Mouse (Mus musculus): ENCODE results near the gene Tln2. TPM values are rescaled to one million over a fixed set of nuclear protein-coding genes. Genes with fewer than 3 reads are reported as not detected.

Gene Tln2
- polyA plus RNA-seq, 1 experiment from 2014 or later: 28.6 TPM

GRCm38 (mm10) chr9:67384028-67384590, 175.4 kb downstream of the Tln2 start:
- no peak overlapping the region for H3K9ac ChIP-seq
- no peak overlapping the region for H3K27ac ChIP-seq
- no peak overlapping the region for H3K4me3 ChIP-seq
- H3K4me1 ChIP-seq: no peaks in the 10 kb centered on the region
- H3K27me3 ChIP-seq: no peaks in the 10 kb centered on the region
- ATAC-seq (ENCODE audit: insufficient number of reproducible peaks, low FRiP score, low TSS enrichment, low read depth): no peak
- no peaks in the 10 kb centered on the region for H3K36me3 ChIP-seq
- no peaks in the 10 kb centered on the region for H3K9me3 ChIP-seq
- WGBS: 83% methylated on average over 9 of the region's 9 CpGs
- H3K4me2 ChIP-seq: no peak overlapping the region

DNA sequence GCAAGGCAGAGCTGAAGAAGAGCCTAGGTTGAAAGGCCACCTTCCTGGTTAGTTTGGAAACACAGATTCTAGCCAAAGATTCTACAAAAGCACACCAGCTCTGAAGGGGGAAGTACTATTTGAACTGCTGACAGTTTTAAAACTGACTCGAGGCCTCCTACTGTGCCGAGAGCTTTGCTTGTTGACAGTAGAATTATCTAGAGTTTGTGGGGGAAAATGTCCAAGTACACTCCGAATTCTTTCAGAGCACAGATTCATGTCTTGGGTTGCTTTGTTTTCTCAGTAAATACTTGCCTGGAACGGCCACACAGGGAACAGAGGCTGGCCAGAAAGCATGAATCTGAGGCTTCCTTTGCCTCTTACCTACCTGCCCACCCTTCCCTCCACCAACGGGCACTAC, 179.4 kb downstream of the Tln2 start:
- H3K9me3 ChIP-seq: no peaks in the 10 kb centered on the region
- no peak overlapping the region for H3K27ac ChIP-seq
- no peak for ATAC-seq (ENCODE audit: insufficient number of reproducible peaks, low FRiP score, low TSS enrichment, low read depth)
- no peaks in the 10 kb centered on the region for H3K4me1 ChIP-seq
- H3K4me3 ChIP-seq: no peak overlapping the region
- no peaks in the 10 kb centered on the region for H3K27me3 ChIP-seq
- H3K4me2 ChIP-seq: no peak overlapping the region
- H3K9ac ChIP-seq: no peak overlapping the region
- WGBS: 53% methylated on average over 5 of the region's 5 CpGs
- no peaks in the 10 kb centered on the region for H3K36me3 ChIP-seq

- Histone ChIP-seq H3K4me2 (no peak overlapping the region), H3K4me1 (no peaks in the 10 kb centered on the region), H3K9ac (no peak overlapping the region), H3K27me3 (no peaks in the 10 kb centered on the region), H3K4me3 (no peak overlapping the region), H3K36me3 (no peaks in the 10 kb centered on the region), H3K9me3 (no peaks in the 10 kb centered on the region), H3K27ac (no peak overlapping the region)
- no peak for ATAC-seq (ENCODE audit: insufficient number of reproducible peaks, low FRiP score, low TSS enrichment, low read depth)
- WGBS: 88% methylated on average over 5 of the region's 5 CpGs
These were observed 180.7 kb downstream of the Tln2 start for GRCm38 (mm10) chr9:67378772-67379171.

DNA sequence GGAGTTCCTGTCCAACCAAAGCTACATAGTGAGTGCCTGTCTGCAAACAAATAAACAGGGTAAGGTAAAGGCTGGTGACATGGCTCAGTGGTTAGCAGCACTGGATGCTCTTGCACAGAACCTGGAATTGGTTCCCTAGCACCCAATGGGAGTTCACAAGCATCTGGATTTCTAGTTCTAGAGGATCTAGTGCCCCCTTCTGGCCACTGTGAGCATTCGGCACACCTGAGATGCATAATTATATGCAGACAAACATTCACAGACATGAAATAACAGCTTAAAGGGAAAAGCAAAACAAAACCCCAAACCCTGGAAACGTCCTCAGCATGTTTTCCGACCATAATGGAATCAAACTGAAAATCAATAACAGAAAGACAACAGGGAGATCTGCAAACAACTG, 191.4 kb downstream of the Tln2 start:
- WGBS: 88% methylated on average over 3 of the region's 3 CpGs
- Histone ChIP-seq H3K9ac (no peak overlapping the region), H3K4me1 (no peaks in the 10 kb centered on the region), H3K4me3 (no peak overlapping the region), H3K36me3 (peaks cover 9% of the 10 kb centered on the region; the same call in 1 of the 2 replicates), H3K4me2 (no peak overlapping the region), H3K9me3 (no peaks in the 10 kb centered on the region), H3K27ac (no peak overlapping the region), H3K27me3 (no peaks in the 10 kb centered on the region)
- no peak for ATAC-seq (ENCODE audit: insufficient number of reproducible peaks, low FRiP score, low TSS enrichment, low read depth)

GRCm38 (mm10) chr9:67362511-67362910, 197.0 kb downstream of the Tln2 start:
- ATAC-seq (ENCODE audit: insufficient number of reproducible peaks, low FRiP score, low TSS enrichment, low read depth): no peak
- Histone ChIP-seq H3K4me3 (no peak overlapping the region), H3K4me2 (no peak overlapping the region), H3K27ac (no peak overlapping the region), H3K9ac (no peak overlapping the region), H3K9me3 (no peaks in the 10 kb centered on the region), H3K36me3 (peaks cover 16% of the 10 kb centered on the region; the same call in 1 of the 2 replicates), H3K27me3 (no peaks in the 10 kb centered on the region), H3K4me1 (0 out of 2 replicates have a peak, but pooled peaks cover 5% of the 10 kb centered on the region)
- 93% methylated on average over 10 of the region's 10 CpGs for WGBS

DNA sequence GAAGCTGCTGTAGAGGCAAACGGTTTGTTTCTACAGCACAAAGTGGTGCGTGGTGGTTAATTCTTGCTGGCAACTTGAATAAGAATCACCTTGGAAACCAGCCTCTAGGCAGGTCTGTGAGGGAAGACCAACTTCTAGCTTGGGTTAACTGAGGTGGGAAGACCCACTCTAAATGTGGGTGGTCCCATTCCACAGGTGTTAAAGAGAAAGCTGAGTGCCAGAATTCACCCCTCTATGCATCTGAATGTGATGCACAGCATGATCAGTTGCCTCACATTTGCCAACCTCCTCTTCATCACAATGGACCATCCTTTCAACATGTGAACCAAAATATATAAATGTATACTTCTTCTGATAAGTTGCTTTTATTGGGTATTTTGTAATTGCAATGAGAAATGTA, 197.4 kb downstream of the Tln2 start:
- Histone ChIP-seq H3K4me1 (0 out of 2 replicates have a peak, but pooled peaks cover 5% of the 10 kb centered on the region), H3K9me3 (no peaks in the 10 kb centered on the region), H3K4me2 (no peak overlapping the region), H3K9ac (no peak overlapping the region), H3K27me3 (no peaks in the 10 kb centered on the region), H3K36me3 (peaks cover 16% of the 10 kb centered on the region; the same call in 1 of the 2 replicates), H3K27ac (no peak overlapping the region), H3K4me3 (no peak overlapping the region)
- 83% methylated on average over 2 of the region's 2 CpGs for WGBS
- no peak for ATAC-seq (ENCODE audit: insufficient number of reproducible peaks, low FRiP score, low TSS enrichment, low read depth)

DNA sequence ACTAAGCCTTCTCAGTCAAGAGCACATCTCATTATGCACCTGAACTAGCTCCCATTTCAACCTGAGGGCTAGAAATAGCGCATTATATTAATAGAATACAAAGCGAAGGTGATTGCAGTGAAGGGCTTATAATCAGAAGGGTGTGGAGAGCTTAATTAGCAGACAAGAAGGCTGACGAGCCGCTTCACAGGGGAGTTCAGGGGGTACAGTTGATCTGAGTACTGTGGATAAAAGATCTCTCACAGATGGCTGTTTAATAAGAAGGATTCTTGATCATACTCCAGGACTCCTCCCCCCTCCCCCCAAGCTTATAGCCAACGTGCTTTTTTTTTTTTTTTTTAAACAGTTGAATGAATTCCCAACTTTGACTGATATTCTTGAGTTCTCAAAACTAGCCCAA, 198.0 kb downstream of the Tln2 start:
- 0 out of 2 replicates have a peak, but pooled peaks cover 5% of the 10 kb centered on the region for H3K4me1 ChIP-seq
- no peak overlapping the region for H3K4me2 ChIP-seq
- WGBS: 73% methylated on average over 5 of the region's 5 CpGs
- no peak overlapping the region for H3K9ac ChIP-seq
- H3K9me3 ChIP-seq: no peaks in the 10 kb centered on the region
- no peak for ATAC-seq (ENCODE audit: insufficient number of reproducible peaks, low FRiP score, low TSS enrichment, low read depth)
- H3K4me3 ChIP-seq: no peak overlapping the region
- no peaks in the 10 kb centered on the region for H3K27me3 ChIP-seq
- no peak overlapping the region for H3K27ac ChIP-seq
- H3K36me3 ChIP-seq: peaks cover 15% of the 10 kb centered on the region; the same call in 1 of the 2 replicates

GRCm38 (mm10) chr9:67354356-67354755, 205.1 kb downstream of the Tln2 start:
- no peaks in the 10 kb centered on the region for H3K36me3 ChIP-seq
- no peaks in the 10 kb centered on the region for H3K9me3 ChIP-seq
- no peak overlapping the region for H3K27ac ChIP-seq
- 91% methylated on average over 14 of the region's 14 CpGs for WGBS
- no peak overlapping the region for H3K4me3 ChIP-seq
- no peak overlapping the region for H3K9ac ChIP-seq
- no peak overlapping the region for H3K4me2 ChIP-seq
- H3K4me1 ChIP-seq: no peaks in the 10 kb centered on the region
- no peaks in the 10 kb centered on the region for H3K27me3 ChIP-seq
- ATAC-seq (ENCODE audit: insufficient number of reproducible peaks, low FRiP score, low TSS enrichment, low read depth): no peak

DNA sequence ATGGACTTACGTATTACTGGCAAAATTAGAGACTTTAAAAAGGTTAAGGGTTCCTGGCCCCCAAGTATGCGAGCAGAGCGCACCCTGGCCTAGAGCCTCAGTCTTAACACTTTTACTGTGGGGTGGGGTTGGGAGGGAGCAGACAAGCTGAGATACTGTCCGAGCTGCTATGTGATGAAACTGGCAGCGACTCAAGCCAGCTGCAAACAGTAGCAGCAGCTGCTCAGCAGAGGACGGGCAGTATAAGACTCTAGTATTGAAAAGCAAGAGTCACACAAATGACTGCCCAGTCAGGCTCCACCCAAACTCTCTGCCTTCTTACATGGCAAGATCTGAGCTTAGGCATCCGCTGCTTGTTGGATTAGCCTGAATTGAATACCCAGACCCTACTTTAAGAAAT, 206.1 kb downstream of the Tln2 start:
- Histone ChIP-seq H3K4me1 (no peaks in the 10 kb centered on the region), H3K27ac (no peak overlapping the region), H3K9ac (no peak overlapping the region), H3K27me3 (no peaks in the 10 kb centered on the region), H3K4me3 (no peak overlapping the region), H3K36me3 (no peaks in the 10 kb centered on the region), H3K9me3 (no peaks in the 10 kb centered on the region), H3K4me2 (no peak overlapping the region)
- WGBS: 62% methylated on average over 7 of the region's 7 CpGs
- ATAC-seq (ENCODE audit: insufficient number of reproducible peaks, low FRiP score, low TSS enrichment, low read depth): no peak

- H3K36me3 ChIP-seq: peaks cover 10% of the 10 kb centered on the region
- no peak overlapping the region for H3K27ac ChIP-seq
- no peak overlapping the region for H3K4me2 ChIP-seq
- no peak for ATAC-seq (ENCODE audit: insufficient number of reproducible peaks, low FRiP score, low TSS enrichment, low read depth)
- H3K27me3 ChIP-seq: no peaks in the 10 kb centered on the region
- no peak overlapping the region for H3K9ac ChIP-seq
- H3K4me3 ChIP-seq: no peak overlapping the region
- 84% methylated on average over 7 of the region's 7 CpGs for WGBS
- H3K9me3 ChIP-seq: no peaks in the 10 kb centered on the region
- H3K4me1 ChIP-seq: no peaks in the 10 kb centered on the region
These were observed 210.5 kb downstream of the Tln2 start for GRCm38 (mm10) chr9:67348983-67349382.

- no peak overlapping the region for H3K4me2 ChIP-seq
- no peaks in the 10 kb centered on the region for H3K9me3 ChIP-seq
- H3K27me3 ChIP-seq: no peaks in the 10 kb centered on the region
- 94% methylated on average over 5 of the region's 5 CpGs for WGBS
- H3K9ac ChIP-seq: no peak overlapping the region
- no peaks in the 10 kb centered on the region for H3K4me1 ChIP-seq
- H3K27ac ChIP-seq: no peak overlapping the region
- H3K4me3 ChIP-seq: no peak overlapping the region
- H3K36me3 ChIP-seq: peaks cover 15% of the 10 kb centered on the region
- no peak for ATAC-seq (ENCODE audit: insufficient number of reproducible peaks, low FRiP score, low TSS enrichment, low read depth)
These were observed 212.3 kb downstream of the Tln2 start for GRCm38 (mm10) chr9:67347184-67347583.

GRCm38 (mm10) chr9:67331281-67331680, 228.2 kb downstream of the Tln2 start:
- H3K4me2 ChIP-seq: no peak overlapping the region
- no peaks in the 10 kb centered on the region for H3K27me3 ChIP-seq
- WGBS: 88% methylated on average over 3 of the region's 3 CpGs
- no peaks in the 10 kb centered on the region for H3K9me3 ChIP-seq
- H3K9ac ChIP-seq: no peak overlapping the region
- H3K27ac ChIP-seq: no peak overlapping the region
- no peaks in the 10 kb centered on the region; the same call in 1 of the 2 replicates for H3K4me1 ChIP-seq
- no peak for ATAC-seq (ENCODE audit: insufficient number of reproducible peaks, low FRiP score, low TSS enrichment, low read depth)
- H3K4me3 ChIP-seq: no peak overlapping the region
- H3K36me3 ChIP-seq: no peaks in the 10 kb centered on the region

GRCm38 (mm10) chr9:67328451-67328850, 231.1 kb downstream of the Tln2 start:
- H3K4me2 ChIP-seq: no peak overlapping the region
- no peak for ATAC-seq (ENCODE audit: insufficient number of reproducible peaks, low FRiP score, low TSS enrichment, low read depth)

More at GRCm38 (mm10) chr9:67328451-67328850, 231.1 kb downstream of the Tln2 start:
- 84% methylated on average over 3 of the region's 3 CpGs for WGBS
- H3K36me3 ChIP-seq: no peaks in the 10 kb centered on the region
- no peaks in the 10 kb centered on the region; the same call in 1 of the 2 replicates for H3K4me1 ChIP-seq
- H3K27me3 ChIP-seq: no peaks in the 10 kb centered on the region
- no peaks in the 10 kb centered on the region for H3K9me3 ChIP-seq
- H3K27ac ChIP-seq: no peak overlapping the region
- no peak overlapping the region for H3K4me3 ChIP-seq
- H3K9ac ChIP-seq: no peak overlapping the region
